Mouse (Mus musculus) thymus, adult 2 months (tissue): ENCODE measurements around the gene Spop.
"Not testable (repeated sequence)": the region's sequence is repeated elsewhere in the genome, so short reads cannot be mapped to it uniquely, and the experiment has no call there.

Experiments used
- CTCF ChIP-seq: fragments of 200-500 bp; IDR thresholded peaks from 2 replicates; pipeline ENCODE4 v1.5.1; 2012; ENCODE audit warnings: mild to moderate bottlenecking, control low read depth, low read length, moderate library complexity, borderline replicate concordance; ENCODE audit not compliant: control insufficient read depth, poor library complexity, insufficient read depth; ENCODE audit errors: extremely low read depth
- POLR2A ChIP-seq: fragments of 200-500 bp; IDR thresholded peaks from 2 replicates; pipeline ENCODE4 v1.6.1; 2012; ENCODE audit warnings: mild to moderate bottlenecking, low read length, control low read depth, moderate library complexity; ENCODE audit not compliant: control insufficient read depth, poor library complexity, insufficient read depth; ENCODE audit errors: extremely low read depth

- TF ChIP-seq CTCF, POLR2A: not testable (repeated sequence)
Measured at GRCm38 (mm10) chr11:95406398-95406797, 7.5 kb upstream of the Spop start.
